Mouse (Mus musculus) forebrain, embryonic 14.5 days (tissue): ENCODE measurements around the gene Gm49337. TPM values are rescaled to one million over a fixed set of nuclear protein-coding genes. Genes with fewer than 3 reads are reported as not detected.
A peak's percentile ranks its signal among the peaks of the same experiment; 100 is the strongest.

Experiments used
- ATAC-seq: fragments of 200-750 bp; cut with Nextera tagmentation; 2 replicates; pipeline ENCODE4 v1.8.0; 2017; ENCODE audit warnings: mild to moderate bottlenecking, moderate library complexity
- DNase-seq: peaks from one replicate; pipeline ENCODE4 v3.0.0-alpha.2; 2015; ENCODE audit warnings: low spot score
- H3K27ac ChIP-seq: fragments of 300-500 bp; sonication (generic); 2 replicates; pipeline ENCODE4 v1.5.1; 2014; ENCODE audit warnings: low read depth, mild to moderate bottlenecking, control low read depth, low read length, moderate library complexity
- H3K27me3 ChIP-seq: fragments of 300-500 bp; sonication (generic); replicated peaks from 2 replicates; pipeline ENCODE4 v1.6.1; 2014; ENCODE audit warnings: low read length, control low read depth, mixed read lengths; ENCODE audit not compliant: control insufficient read depth, insufficient read depth
- H3K36me3 ChIP-seq: fragments of 300-500 bp; sonication (generic); 2 replicates; pipeline ENCODE4 v1.6.1; 2014; ENCODE audit warnings: low read length, control low read depth; ENCODE audit not compliant: control insufficient read depth, insufficient read depth
- H3K4me1 ChIP-seq: fragments of 300-500 bp; sonication (generic); 2 replicates; pipeline ENCODE4 v1.6.1; 2014; ENCODE audit warnings: antibody characterized with exemption, low read length, control low read depth; ENCODE audit not compliant: control insufficient read depth, insufficient read depth
- H3K4me2 ChIP-seq: fragments of 300-500 bp; sonication (generic); 2 replicates; pipeline ENCODE4 v1.6.1; 2014; ENCODE audit warnings: mild to moderate bottlenecking, control low read depth, low read length
- H3K4me3 ChIP-seq: fragments of 300-500 bp; sonication (generic); 2 replicates; pipeline ENCODE4 v1.5.1; 2014; ENCODE audit warnings: low read depth, low read length, control low read depth
- H3K9ac ChIP-seq: fragments of 300-500 bp; sonication (generic); 2 replicates; pipeline ENCODE4 v1.6.1; 2014; ENCODE audit warnings: mild to moderate bottlenecking, low read length, control low read depth, moderate library complexity
- H3K9me3 ChIP-seq: fragments of 300-500 bp; sonication (generic); replicated peaks from 2 replicates; pipeline ENCODE4 v1.6.1; 2016; ENCODE audit warnings: low read length, control low read depth, mixed read lengths; ENCODE audit not compliant: control insufficient read depth
- WGBS: fragments of 180-500 bp; shearing (Covaris S2); extraction: QIAGEN DNeasy Blood & Tissue Kit; methylation state at CpG from one replicate; pipeline ENCODE4 v1.1.7; 2014; 5-methylcytosine and 5-hydroxymethylcytosine counted together
- polyA plus RNA-seq: library from polyadenylated mRNA; unstranded; fragments of >200 nt; fragmentation: Nextera tagmentation; extraction: Ambion mirVana; gene quantifications from 2 replicates; pipeline ENCODE4 v1.2.1, GENCODE M21; 2014

Gm49337 gene
- polyA plus RNA-seq, 1 experiment from 2014 or later: not detected

DNA sequence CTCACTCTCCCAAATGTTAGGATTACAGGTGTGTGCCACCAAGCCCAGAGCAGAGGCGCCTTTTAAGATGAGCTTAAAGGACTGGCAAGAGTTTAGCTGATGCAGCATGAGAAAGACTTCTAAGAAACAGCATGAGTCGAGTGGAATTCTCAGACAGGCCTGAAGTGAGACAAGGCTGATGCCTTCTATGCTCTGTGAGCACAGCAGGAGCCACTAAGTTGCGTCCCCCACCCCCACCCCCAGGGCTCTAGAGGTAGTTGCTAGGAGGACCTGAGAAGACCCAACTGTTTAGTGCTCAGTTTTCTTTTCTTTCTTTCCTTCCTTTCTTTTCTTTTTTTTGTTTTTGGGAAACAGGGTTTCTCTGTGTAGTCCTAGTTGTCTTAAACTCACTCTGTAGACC lies 8.9 kb downstream of the Gm49337 start:
- H3K4me1 ChIP-seq: peaks cover 3% of the 10 kb centered on the region
- DNase-seq (no peak), ATAC-seq (no peak)
- no peak overlapping the region for H3K4me3 ChIP-seq
- no peaks in the 10 kb centered on the region for H3K27me3 ChIP-seq
- H3K27ac ChIP-seq: no peak overlapping the region
- no peaks in the 10 kb centered on the region for H3K9me3 ChIP-seq
- no peaks in the 10 kb centered on the region for H3K36me3 ChIP-seq
- WGBS: 23% methylated on average over 3 of the region's 3 CpGs
- H3K4me2 ChIP-seq: no peak overlapping the region
- no peak overlapping the region for H3K9ac ChIP-seq

DNA sequence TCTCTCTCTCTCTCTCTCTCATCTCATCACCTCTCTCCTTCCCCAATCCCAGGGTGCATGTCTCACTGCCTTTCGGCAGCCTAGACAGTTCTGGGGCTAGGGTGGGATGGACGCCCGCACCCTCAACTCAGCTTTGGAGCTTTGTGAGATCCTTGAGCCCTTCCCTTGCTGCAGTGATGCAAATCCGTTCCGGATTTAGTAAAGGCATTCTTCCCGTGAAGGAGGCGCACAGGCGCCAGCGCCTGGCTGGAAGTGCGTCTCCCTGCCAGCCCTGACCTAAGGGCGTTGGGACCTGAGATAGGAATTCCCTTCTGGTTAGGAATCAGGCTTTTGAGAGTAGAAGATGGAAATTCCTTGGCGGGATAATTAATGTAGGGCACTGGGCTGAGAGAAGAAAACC lies 9.6 kb downstream of the Gm49337 start:
- peak; percentile 18 for DNase-seq
- Histone ChIP-seq H3K36me3 (no peaks in the 10 kb centered on the region), H3K27me3 (no peaks in the 10 kb centered on the region), H3K4me1 (no peaks in the 10 kb centered on the region), H3K27ac (no peak overlapping the region), H3K4me2 (peak overlapping the region; percentile 15; the same call in 1 of the 2 replicates), H3K9me3 (no peaks in the 10 kb centered on the region), H3K9ac (no peak overlapping the region), H3K4me3 (no peak overlapping the region)
- WGBS: 7% methylated on average over 12 of the region's 12 CpGs
- no peak for ATAC-seq

DNA sequence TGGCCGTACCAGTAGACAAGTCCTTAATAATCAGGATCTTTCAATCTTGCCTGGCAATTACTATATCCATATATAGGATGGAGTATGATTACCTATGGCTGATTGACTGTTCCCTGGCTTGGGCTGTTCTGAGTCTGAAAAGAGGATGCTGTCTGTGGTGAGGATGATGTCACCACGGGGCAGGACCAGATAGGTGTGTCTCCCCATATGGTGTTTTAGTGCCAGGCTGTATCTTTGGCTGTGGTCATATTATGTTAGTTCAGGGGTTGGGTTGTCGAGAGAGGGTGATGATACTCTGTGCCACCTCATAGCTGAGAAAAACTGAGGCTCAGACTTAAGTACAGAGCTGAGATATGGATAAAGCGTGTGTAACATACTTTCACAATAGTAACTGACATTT lies 11.9 kb downstream of the Gm49337 start:
- Histone ChIP-seq H3K4me2 (no peak overlapping the region), H3K27me3 (no peaks in the 10 kb centered on the region), H3K4me1 (no peaks in the 10 kb centered on the region), H3K27ac (no peak overlapping the region), H3K36me3 (no peaks in the 10 kb centered on the region), H3K4me3 (no peak overlapping the region), H3K9me3 (no peaks in the 10 kb centered on the region), H3K9ac (no peak overlapping the region)
- 93% methylated on average over 4 of the region's 4 CpGs for WGBS
- DNase-seq (no peak), ATAC-seq (no peak)

- DNase-seq: peak; percentile 25
- Histone ChIP-seq H3K27me3 (no peaks in the 10 kb centered on the region), H3K9ac (no peak overlapping the region), H3K27ac (no peak overlapping the region), H3K4me3 (no peak overlapping the region), H3K9me3 (no peaks in the 10 kb centered on the region), H3K36me3 (no peaks in the 10 kb centered on the region), H3K4me2 (no peak overlapping the region), H3K4me1 (no peaks in the 10 kb centered on the region)
- WGBS: 71% methylated on average over 4 of the region's 4 CpGs
- ATAC-seq: no peak
Measured at GRCm38 (mm10) chr4:116192286-116192835, 19.2 kb downstream of the Gm49337 start.

DNA sequence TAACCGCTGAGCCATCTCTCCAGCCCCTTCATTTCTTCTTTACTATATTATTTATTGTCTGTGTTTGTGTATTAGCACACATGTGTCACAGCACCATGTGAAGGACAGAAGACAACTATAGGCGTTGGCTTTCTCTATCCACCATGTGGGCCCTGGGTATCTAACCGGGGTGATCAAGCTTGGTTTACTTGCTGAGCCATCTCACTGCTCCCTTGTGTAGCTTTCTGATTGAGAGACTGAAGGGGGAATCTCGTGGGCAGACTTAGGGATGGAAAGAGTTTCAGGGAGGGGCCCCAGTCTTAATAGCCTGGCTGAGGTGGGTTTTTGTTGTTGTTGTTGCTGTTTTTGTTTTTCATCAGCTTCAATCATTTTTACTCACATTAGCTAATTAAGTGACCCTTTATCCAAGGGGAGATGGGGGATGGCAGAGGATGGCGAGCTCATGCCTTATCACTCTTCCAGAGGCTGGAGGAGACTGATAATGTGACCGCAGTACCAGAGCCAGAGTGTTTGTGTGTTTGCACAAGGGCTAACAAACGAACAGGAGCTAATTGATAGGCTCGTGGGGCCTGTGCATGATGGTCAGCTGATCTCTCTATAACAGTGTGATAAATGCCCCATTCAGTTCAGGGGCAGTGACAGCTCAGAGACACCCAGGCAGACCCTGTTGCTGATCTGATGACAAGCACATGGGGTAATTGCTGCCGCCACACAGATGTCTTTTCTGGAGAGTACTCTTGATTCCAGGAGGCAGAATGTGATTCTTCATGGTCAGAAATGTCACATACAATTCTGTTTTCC lies 20.6 kb downstream of the Gm49337 start:
- H3K4me2 ChIP-seq: no peak overlapping the region
- no peak for ATAC-seq
- H3K27me3 ChIP-seq: no peaks in the 10 kb centered on the region
- H3K36me3 ChIP-seq: no peaks in the 10 kb centered on the region
- WGBS: 61% methylated on average over 9 of the region's 9 CpGs
- no peak overlapping the region for H3K9ac ChIP-seq
- H3K9me3 ChIP-seq: no peaks in the 10 kb centered on the region
- H3K27ac ChIP-seq: no peak overlapping the region
- no peak overlapping the region for H3K4me3 ChIP-seq
- H3K4me1 ChIP-seq: no peaks in the 10 kb centered on the region
- DNase-seq: no peak

- ATAC-seq: no peak
- WGBS: 72% methylated on average over 2 of the region's 2 CpGs
Measured at GRCm38 (mm10) chr4:116198422-116198821, 25.2 kb downstream of the Gm49337 start.

DNA sequence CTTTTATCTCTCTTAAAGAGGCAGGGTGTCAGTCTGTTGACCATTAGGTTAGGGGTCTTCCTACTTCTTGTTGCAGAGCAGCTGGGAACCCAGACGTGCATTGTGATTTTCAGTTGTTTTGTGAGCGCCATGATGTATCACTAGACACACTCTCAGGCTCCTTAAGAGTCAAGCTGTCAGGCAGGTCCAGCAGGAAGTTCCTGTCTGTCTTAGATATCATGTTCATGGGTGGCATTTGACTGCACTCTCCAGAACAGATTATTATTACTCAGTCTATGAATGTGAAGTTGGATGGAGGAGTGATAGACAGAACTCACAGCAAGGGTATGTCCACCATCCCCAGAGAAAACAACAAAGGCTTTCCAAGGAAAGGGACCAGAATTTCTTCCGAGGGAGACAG lies 31.2 kb downstream of the Gm49337 start:
- H3K27ac ChIP-seq: no peak overlapping the region
- no peak overlapping the region for H3K4me3 ChIP-seq
- DNase-seq (no peak), ATAC-seq (no peak)
- H3K27me3 ChIP-seq: no peaks in the 10 kb centered on the region
- 78% methylated on average over 3 of the region's 3 CpGs for WGBS
- no peaks in the 10 kb centered on the region for H3K36me3 ChIP-seq
- H3K4me2 ChIP-seq: no peak overlapping the region
- H3K9me3 ChIP-seq: no peaks in the 10 kb centered on the region
- H3K4me1 ChIP-seq: no peaks in the 10 kb centered on the region
- H3K9ac ChIP-seq: no peak overlapping the region

More at GRCm38 (mm10) chr4:116198422-116198821, 25.2 kb downstream of the Gm49337 start:
- Histone ChIP-seq H3K27ac (no peak overlapping the region), H3K9me3 (no peaks in the 10 kb centered on the region), H3K27me3 (no peaks in the 10 kb centered on the region), H3K4me2 (no peak overlapping the region), H3K4me1 (no peaks in the 10 kb centered on the region), H3K36me3 (no peaks in the 10 kb centered on the region), H3K9ac (no peak overlapping the region), H3K4me3 (no peak overlapping the region)
- DNase-seq: no peak

GRCm38 (mm10) chr4:116206531-116206930 lies 33.3 kb downstream of the Gm49337 start:
- Histone ChIP-seq H3K27me3 (no peaks in the 10 kb centered on the region), H3K36me3 (no peaks in the 10 kb centered on the region), H3K4me1 (no peaks in the 10 kb centered on the region), H3K9me3 (no peaks in the 10 kb centered on the region), H3K9ac (no peak overlapping the region), H3K4me3 (no peak overlapping the region), H3K4me2 (no peak overlapping the region), H3K27ac (no peak overlapping the region)
- DNase-seq: no peak
- WGBS: 86% methylated on average over 4 of the region's 4 CpGs
- ATAC-seq: no peak

GRCm38 (mm10) chr4:116208891-116209290 lies 35.7 kb downstream of the Gm49337 start:
- no peaks in the 10 kb centered on the region for H3K27me3 ChIP-seq
- no peaks in the 10 kb centered on the region for H3K9me3 ChIP-seq
- H3K4me2 ChIP-seq: no peak overlapping the region
- H3K9ac ChIP-seq: no peak overlapping the region
- no peak overlapping the region for H3K27ac ChIP-seq
- no peak for DNase-seq
- no peak overlapping the region for H3K4me3 ChIP-seq
- WGBS: 85% methylated on average over 1 of the region's 1 CpGs
- H3K4me1 ChIP-seq: no peaks in the 10 kb centered on the region
- no peaks in the 10 kb centered on the region for H3K36me3 ChIP-seq
- ATAC-seq: no peak
